Mouse (Mus musculus) lung, postnatal 0 days (tissue): Measurements from ENCODE around the gene Stub1. TPM values are rescaled to one million over a fixed set of nuclear protein-coding genes. Genes with fewer than 3 reads are reported as not detected.

Source experiments
- ATAC-seq: fragments of 200-750 bp; cut with Nextera tagmentation; 2 replicates; pipeline ENCODE4 v1.8.0; 2017; ENCODE audit warnings: moderate library complexity
- DNase-seq: peaks from one replicate; pipeline ENCODE4 v3.0.0-alpha.2; 2016; ENCODE audit warnings: low spot score
- H3K27ac ChIP-seq: fragments of 300-500 bp; sonication (generic); 2 replicates; pipeline ENCODE4 v1.5.1; 2014; ENCODE audit warnings: antibody characterized with exemption, mild to moderate bottlenecking, low read length, mixed read lengths
- H3K27me3 ChIP-seq: fragments of 300-500 bp; sonication (generic); replicated peaks from 2 replicates; pipeline ENCODE4 v1.6.1; 2014; ENCODE audit warnings: low read length, mixed read lengths; ENCODE audit not compliant: insufficient read depth
- H3K36me3 ChIP-seq: fragments of 300-500 bp; sonication (generic); 2 replicates; pipeline ENCODE4 v1.6.1; 2014; ENCODE audit warnings: low read length, mixed read lengths; ENCODE audit not compliant: insufficient read depth
- H3K4me1 ChIP-seq: fragments of 300-500 bp; sonication (generic); 2 replicates; pipeline ENCODE4 v1.6.1; 2014; ENCODE audit warnings: antibody characterized with exemption, low read depth, low read length, mixed read lengths; ENCODE audit not compliant: insufficient read depth
- H3K4me2 ChIP-seq: fragments of 300-500 bp; sonication (generic); replicated peaks from 2 replicates; pipeline ENCODE4 v1.6.1; 2014; ENCODE audit warnings: low read depth, mild to moderate bottlenecking, low read length, moderate library complexity, mixed read lengths
- H3K4me3 ChIP-seq: fragments of 300-500 bp; sonication (generic); 2 replicates; pipeline ENCODE4 v1.5.1; 2014; ENCODE audit warnings: low read depth, low read length
- H3K9ac ChIP-seq: fragments of 300-500 bp; sonication (generic); replicated peaks from 2 replicates; pipeline ENCODE4 v1.6.1; 2014; ENCODE audit warnings: low read depth, mild to moderate bottlenecking
- H3K9me3 ChIP-seq: fragments of 300-500 bp; sonication (generic); 2 replicates; pipeline ENCODE4 v1.6.1; 2016; ENCODE audit warnings: low read length, mixed read lengths
- CTCF ChIP-seq: IDR thresholded peaks from 2 replicates; pipeline ENCODE4 v1.5.1; 2016; ENCODE audit warnings: antibody characterized with exemption, mild to moderate bottlenecking
- EP300 ChIP-seq: IDR thresholded peaks from 2 replicates; pipeline ENCODE4 v1.6.1; 2016; ENCODE audit warnings: antibody characterized with exemption, mild to moderate bottlenecking, control low read depth
- WGBS: fragments of 180-500 bp; shearing (Covaris S2); extraction: QIAGEN DNeasy Blood & Tissue Kit; methylation state at CpG from one replicate; pipeline ENCODE4 v1.1.7; 2014; 5-methylcytosine and 5-hydroxymethylcytosine counted together
- polyA plus RNA-seq: library from polyadenylated mRNA; unstranded; fragments of >200 nt; fragmentation: Nextera tagmentation; extraction: Ambion mirVana; gene quantifications from 2 replicates; pipeline ENCODE4 v1.2.1, GENCODE M21; 2015

The Stub1 gene
- polyA plus RNA-seq, 1 experiment from 2014 or later: 198 TPM

DNA sequence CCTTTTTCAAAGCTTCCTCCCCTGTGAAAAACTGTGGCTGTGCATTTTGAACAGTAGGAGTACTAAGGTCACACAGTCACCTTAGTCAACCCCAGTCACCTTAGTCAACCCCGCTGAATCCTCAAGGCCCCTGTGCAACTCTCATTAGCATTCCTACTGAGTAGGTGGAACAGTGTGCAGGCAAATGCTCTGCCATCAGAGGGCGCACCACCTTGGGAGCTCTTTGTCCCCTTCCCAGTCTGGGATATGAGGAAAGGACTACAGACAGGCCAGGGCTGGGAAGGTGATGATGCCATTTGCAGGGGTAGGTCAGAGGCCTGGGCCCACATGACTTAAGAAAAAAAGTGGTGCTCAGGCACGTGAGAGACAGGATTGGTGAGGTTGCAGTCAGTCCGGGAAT is 46.1 kb upstream of the Stub1 start:
- Histone ChIP-seq H3K27me3 (no peaks in the 10 kb centered on the region), H3K4me1 (peaks cover 6% of the 10 kb centered on the region; the same call in 1 of the 2 replicates), H3K4me2 (no peak overlapping the region), H3K27ac (no peak overlapping the region), H3K36me3 (peaks cover 9% of the 10 kb centered on the region; the same call in 1 of the 2 replicates), H3K4me3 (no peak overlapping the region), H3K9me3 (no peaks in the 10 kb centered on the region), H3K9ac (no peak overlapping the region)
- DNase-seq (no peak), ATAC-seq (no peak)
- 65% methylated on average over 4 of the region's 4 CpGs for WGBS
- TF ChIP-seq EP300 (no peak), CTCF (peak; percentile 66)

DNA sequence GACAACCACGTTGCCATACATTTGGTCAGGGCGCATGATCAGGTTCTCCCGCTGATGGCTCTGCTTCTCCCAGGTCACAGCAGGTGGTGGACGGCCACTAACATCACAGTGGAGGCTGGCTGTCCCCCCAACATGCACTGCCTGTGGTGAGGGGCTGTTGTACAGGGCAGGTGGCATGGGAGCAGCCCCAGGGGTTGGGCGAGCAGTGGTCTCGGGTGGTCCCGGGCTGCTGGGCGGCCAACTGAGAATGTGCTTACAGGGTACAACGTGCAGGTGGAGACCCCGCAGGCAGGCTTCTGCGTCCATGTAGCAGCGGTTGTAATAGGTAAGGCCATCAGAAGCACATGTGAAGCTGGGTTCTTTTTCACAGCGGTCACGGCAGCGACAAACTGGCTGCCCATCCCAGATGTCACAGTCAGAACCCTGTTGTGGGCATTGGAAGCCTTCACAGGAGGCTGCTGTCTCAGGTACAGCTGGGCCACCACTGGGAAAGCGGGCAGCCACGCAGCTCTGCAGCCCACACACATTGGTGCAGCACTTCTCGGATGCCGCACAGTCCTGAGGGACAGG is 45.5 kb upstream of the Stub1 start:
- DNase-seq (no peak), ATAC-seq (no peak)
- Histone ChIP-seq H3K27me3 (no peaks in the 10 kb centered on the region), H3K4me2 (no peak overlapping the region), H3K27ac (no peak overlapping the region), H3K9ac (no peak overlapping the region), H3K9me3 (no peaks in the 10 kb centered on the region), H3K4me1 (peaks cover 6% of the 10 kb centered on the region; the same call in 1 of the 2 replicates), H3K4me3 (no peak overlapping the region), H3K36me3 (peaks cover 6% of the 10 kb centered on the region; the same call in 1 of the 2 replicates)
- TF ChIP-seq CTCF: no peak
- WGBS: 93% methylated on average over 19 of the region's 19 CpGs

DNA sequence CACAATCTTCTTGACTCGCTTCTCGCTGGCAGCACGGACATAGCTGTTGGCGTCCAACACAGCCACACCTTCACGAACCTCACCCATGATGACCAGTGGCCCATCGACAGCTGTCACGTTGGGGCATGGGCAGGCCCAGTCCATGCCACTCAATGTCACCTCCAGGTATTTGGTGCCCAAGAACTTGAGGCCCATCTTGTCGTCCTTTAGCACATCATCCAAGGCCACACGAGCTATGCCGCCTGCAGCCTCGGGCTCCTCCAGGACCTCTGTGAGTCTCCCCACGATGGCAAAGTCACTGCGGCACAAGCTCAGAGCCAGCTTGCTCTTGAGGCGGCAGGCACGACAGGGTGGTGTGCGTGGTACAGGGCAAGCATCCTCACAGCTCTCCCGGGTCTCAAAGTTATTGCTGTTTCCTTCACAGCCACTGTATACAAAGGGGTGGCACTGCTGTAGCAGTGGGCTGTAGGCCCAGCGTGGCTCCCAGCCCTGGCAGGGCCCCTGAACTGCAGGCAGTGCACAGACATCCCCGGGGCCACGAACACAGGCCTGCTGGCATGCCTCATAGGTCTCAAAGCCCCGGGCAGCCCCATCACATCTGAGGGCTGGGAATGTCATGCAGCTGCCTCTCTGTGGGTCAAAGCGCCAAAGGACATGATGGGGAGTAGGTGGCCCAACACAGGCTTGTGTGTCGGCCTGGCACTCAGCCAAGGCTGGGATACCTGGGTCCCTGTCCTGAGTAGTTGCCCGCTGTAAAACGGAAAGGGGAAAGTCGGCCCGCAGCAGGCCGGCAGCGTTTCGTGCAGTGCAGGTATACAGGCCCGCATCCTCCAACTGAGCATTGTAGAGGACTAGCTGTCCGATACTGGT is 44.8 kb upstream of the Stub1 start:
- no peak overlapping the region for H3K4me2 ChIP-seq
- no peaks in the 10 kb centered on the region; the same call in 1 of the 2 replicates for H3K36me3 ChIP-seq
- H3K4me3 ChIP-seq: no peak overlapping the region
- DNase-seq (no peak), ATAC-seq (no peak)
- H3K27ac ChIP-seq: no peak overlapping the region
- H3K9me3 ChIP-seq: no peaks in the 10 kb centered on the region
- H3K9ac ChIP-seq: no peak overlapping the region
- H3K27me3 ChIP-seq: no peaks in the 10 kb centered on the region
- H3K4me1 ChIP-seq: peaks cover 6% of the 10 kb centered on the region; the same call in 1 of the 2 replicates
- 90% methylated on average over 32 of the region's 32 CpGs for WGBS
- TF ChIP-seq CTCF: no peak
- no peak for TF ChIP-seq EP300

DNA sequence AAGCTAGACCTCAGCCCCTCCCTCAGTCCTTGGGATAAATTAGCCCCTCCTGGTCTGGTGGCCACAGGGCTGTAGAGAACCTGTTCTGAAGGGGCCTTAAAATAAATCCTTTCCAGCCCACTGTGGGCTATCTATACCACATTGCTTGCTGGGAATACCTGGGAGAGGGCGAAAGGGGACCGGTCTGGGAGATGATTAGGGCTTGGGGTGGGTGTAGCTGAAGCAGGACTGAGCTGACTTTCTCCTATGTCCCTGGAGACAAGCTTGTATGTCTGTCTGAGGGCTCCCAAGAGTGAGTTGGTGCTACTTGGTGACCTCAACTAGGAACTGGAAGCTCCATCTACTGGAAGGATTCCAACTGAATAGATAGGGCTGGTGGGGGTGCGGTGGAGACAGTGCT is 43.8 kb upstream of the Stub1 start:
- H3K4me3 ChIP-seq: no peak overlapping the region
- H3K4me2 ChIP-seq: no peak overlapping the region
- no peak overlapping the region for H3K27ac ChIP-seq

DNA sequence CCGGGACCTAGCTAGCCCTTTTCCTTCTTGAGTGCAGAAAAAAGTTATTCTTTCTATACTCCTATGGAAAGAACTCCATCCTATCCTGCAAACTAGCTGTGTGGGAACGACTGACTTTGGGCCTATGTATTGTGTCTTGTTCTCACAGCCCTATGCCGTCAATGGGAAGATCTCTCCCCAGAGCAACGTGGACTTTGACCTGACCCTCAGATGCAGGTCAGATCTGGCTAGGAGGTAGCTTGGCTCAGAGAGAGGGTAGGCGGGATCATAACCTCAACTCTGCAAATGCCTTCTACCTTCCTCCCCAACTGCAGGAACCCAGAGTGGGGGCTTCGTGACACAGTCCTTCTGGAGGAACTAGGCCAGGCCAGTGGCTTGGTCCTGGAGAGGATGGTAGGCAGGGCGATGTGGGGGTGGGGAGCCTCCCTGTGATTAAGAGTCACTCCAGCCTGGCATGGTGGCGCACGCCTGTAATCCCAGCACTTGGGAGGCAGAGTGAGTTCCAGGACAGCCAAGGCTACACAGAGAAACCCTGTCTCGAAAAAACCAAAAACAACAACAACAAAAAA is 43.2 kb upstream of the Stub1 start:
- Histone ChIP-seq H3K36me3 (no peaks in the 10 kb centered on the region), H3K9ac (peak overlapping the region; percentile 48; the same call in 1 of the 2 replicates), H3K4me3 (no peak overlapping the region), H3K27ac (no peak overlapping the region), H3K4me2 (peak overlapping the region; percentile 81), H3K4me1 (peaks cover 6% of the 10 kb centered on the region; the same call in 1 of the 2 replicates), H3K9me3 (no peaks in the 10 kb centered on the region), H3K27me3 (no peaks in the 10 kb centered on the region)
- ATAC-seq (no peak), DNase-seq (no peak)
- TF ChIP-seq EP300: no peak
- TF ChIP-seq CTCF: no peak
- 60% methylated on average over 10 of the region's 10 CpGs for WGBS

More for the DNA sequence above, 43.8 kb upstream of the Stub1 start:
- Histone ChIP-seq H3K36me3 (no peaks in the 10 kb centered on the region), H3K4me1 (peaks cover 6% of the 10 kb centered on the region; the same call in 1 of the 2 replicates), H3K9me3 (no peaks in the 10 kb centered on the region), H3K27me3 (no peaks in the 10 kb centered on the region), H3K9ac (no peak overlapping the region)
- 93% methylated on average over 3 of the region's 3 CpGs for WGBS
- DNase-seq (no peak), ATAC-seq (no peak)
- TF ChIP-seq CTCF (no peak), EP300 (no peak)
